Comparison of ENCODE assay signal across 27 mouse cellular contexts in the genomic region with DNA sequence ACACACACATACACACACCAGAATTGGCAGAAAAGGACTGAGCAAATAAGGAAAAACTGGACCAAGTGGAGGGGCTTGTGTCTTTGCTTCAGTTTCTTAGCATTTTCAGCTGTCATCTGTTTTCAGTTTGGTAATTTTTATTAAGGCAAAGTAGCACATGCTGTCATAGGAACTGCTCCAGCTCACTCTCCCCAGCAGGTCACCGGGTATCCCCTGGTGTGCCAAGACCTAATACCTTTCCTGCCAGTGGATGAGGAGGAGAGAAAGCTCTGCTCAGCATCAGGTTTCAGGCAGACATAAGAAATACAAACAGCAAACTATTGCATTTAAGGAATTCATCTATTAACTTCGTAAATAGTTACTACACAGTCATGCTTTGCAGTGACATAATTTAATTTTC.
"Had no signal": no experiment of that assay in that cellular context is flagged by ENCODE, and none has a peak within 500 bp of the region (broad histone marks: within the 10 kb centered on the region; RNA-seq: fewer than 3 reads in every experiment).

No protein-coding gene starts in this region.

- H3K27ac ChIP-seq: kidney, embryonic 15.5 days; left cerebral cortex, adult 2 months; liver, embryonic 12.5 days; liver, embryonic 15.5 days; lung, embryonic 15.5 days; midbrain, embryonic 12.5 days; midbrain, embryonic 15.5 days; neural tube, embryonic 12.5 days; neural tube, embryonic 15.5 days; stomach, postnatal 0 days had no signal

- H3K4me3 ChIP-seq: kidney, embryonic 15.5 days; left cerebral cortex, adult 2 months; liver, embryonic 12.5 days; liver, embryonic 15.5 days; lung, embryonic 15.5 days; megakaryocyte, embryonic 14.5 days; midbrain, embryonic 12.5 days; midbrain, embryonic 15.5 days; neural tube, embryonic 12.5 days; neural tube, embryonic 15.5 days had no signal

- H3K36me3 ChIP-seq: kidney, embryonic 15.5 days; liver, embryonic 12.5 days; liver, embryonic 15.5 days; lung, embryonic 15.5 days; midbrain, embryonic 12.5 days; midbrain, embryonic 15.5 days; neural tube, embryonic 12.5 days; neural tube, embryonic 15.5 days had no signal

- DNase-seq: kidney, adult 11 months; kidney, adult 8-10 months; kidney, postnatal 10 days; kidney, postnatal 36 days; layer of hippocampus, postnatal 36 days; left cerebral cortex, postnatal 4 days; liver; lung, adult 18-20 months; lung, postnatal 10 days; lung, postnatal 36 days; right cerebral cortex, adult 18-20 months; right cerebral cortex, postnatal 14 days; right cerebral cortex, postnatal 4 days; thymus, adult 2 months; thymus, postnatal 14 days; thymus, postnatal 4 days had no signal

- ATAC-seq: liver, embryonic 12.5 days; midbrain, embryonic 15.5 days had no signal

- H3K4me1 ChIP-seq: kidney, embryonic 15.5 days; liver, embryonic 12.5 days; liver, embryonic 15.5 days; lung, embryonic 15.5 days; megakaryocyte, embryonic 14.5 days; midbrain, embryonic 12.5 days; midbrain, embryonic 15.5 days; neural tube, embryonic 12.5 days; neural tube, embryonic 15.5 days had no signal

- H3K4me2 ChIP-seq: kidney, embryonic 15.5 days; liver, embryonic 12.5 days; liver, embryonic 15.5 days; lung, embryonic 15.5 days; midbrain, embryonic 12.5 days; midbrain, embryonic 15.5 days; neural tube, embryonic 12.5 days; neural tube, embryonic 15.5 days had no signal

- H3K27me3 ChIP-seq: kidney, embryonic 15.5 days; liver, embryonic 12.5 days; liver, embryonic 15.5 days; lung, embryonic 15.5 days; megakaryocyte, embryonic 14.5 days; midbrain, embryonic 12.5 days; midbrain, embryonic 15.5 days; neural tube, embryonic 12.5 days; neural tube, embryonic 15.5 days had no signal

- H3K9ac ChIP-seq: kidney, embryonic 15.5 days; liver, embryonic 12.5 days; liver, embryonic 15.5 days; lung, embryonic 15.5 days; midbrain, embryonic 12.5 days; midbrain, embryonic 15.5 days; neural tube, embryonic 12.5 days; neural tube, embryonic 15.5 days had no signal

- H3K9me3 ChIP-seq: kidney, embryonic 15.5 days; liver, embryonic 12.5 days; liver, embryonic 15.5 days; lung, embryonic 15.5 days; megakaryocyte, embryonic 14.5 days; midbrain, embryonic 12.5 days; midbrain, embryonic 15.5 days; neural tube, embryonic 12.5 days; neural tube, embryonic 15.5 days had no signal
